Mouse (Mus musculus) limb, embryonic 15.5 days (tissue): Measurements from ENCODE around the gene Arhgap35. TPM values are rescaled to one million over a fixed set of nuclear protein-coding genes. Genes with fewer than 3 reads are reported as not detected.
A peak's percentile ranks its signal among the peaks of the same experiment; 100 is the strongest.
"Not testable (repeated sequence)": the region's sequence is repeated elsewhere in the genome, so short reads cannot be mapped to it uniquely, and the experiment has no call there.

Source experiments
- ATAC-seq: fragments of 200-750 bp; cut with Nextera tagmentation; 2 replicates; pipeline ENCODE4 v1.8.0; 2017; ENCODE audit warnings: low read depth, moderate TSS enrichment; ENCODE audit not compliant: insufficient number of reproducible peaks, low FRiP score, low TSS enrichment
- H3K27ac ChIP-seq: fragments of 300-500 bp; sonication (generic); 2 replicates; pipeline ENCODE4 v1.5.1; 2015; ENCODE audit warnings: moderate library complexity, mild to moderate bottlenecking, inconsistent platforms
- H3K27me3 ChIP-seq: fragments of 300-500 bp; sonication (generic); 2 replicates; pipeline ENCODE4 v1.6.1; 2015; ENCODE audit warnings: inconsistent platforms
- H3K36me3 ChIP-seq: fragments of 300-500 bp; sonication (generic); 2 replicates; pipeline ENCODE4 v1.6.1; 2015; ENCODE audit warnings: inconsistent platforms
- H3K4me1 ChIP-seq: fragments of 300-500 bp; sonication (generic); 2 replicates; pipeline ENCODE4 v1.6.1; 2015; ENCODE audit warnings: inconsistent platforms
- H3K4me2 ChIP-seq: fragments of 300-500 bp; sonication (generic); 2 replicates; pipeline ENCODE4 v1.6.1; 2015; ENCODE audit warnings: mild to moderate bottlenecking, inconsistent platforms
- H3K4me3 ChIP-seq: fragments of 300-500 bp; sonication (generic); 2 replicates; pipeline ENCODE4 v1.5.1; 2015; ENCODE audit warnings: mild to moderate bottlenecking, inconsistent platforms
- H3K9ac ChIP-seq: fragments of 300-500 bp; sonication (generic); 2 replicates; pipeline ENCODE4 v1.6.1; 2015; ENCODE audit warnings: inconsistent platforms
- H3K9me3 ChIP-seq: fragments of 300-500 bp; sonication (generic); 2 replicates; pipeline ENCODE4 v1.6.1; 2016; ENCODE audit warnings: inconsistent platforms
- WGBS: fragments of 180-500 bp; shearing (Covaris S2); methylation state at CpG from one replicate; pipeline ENCODE4 v1.1.7; 2015; 5-methylcytosine and 5-hydroxymethylcytosine counted together
- polyA plus RNA-seq: library from polyadenylated mRNA; unstranded; fragments of >200 nt; fragmentation: Nextera tagmentation; extraction: Ambion mirVana; gene quantifications from 2 replicates; pipeline ENCODE4 v1.2.1, GENCODE M21; 2015

Gene Arhgap35
- polyA plus RNA-seq, 1 experiment from 2014 or later, result 15.7 TPM

- no peaks in the 10 kb centered on the region for H3K9me3 ChIP-seq
- H3K4me3 ChIP-seq, result no peak overlapping the region
- ATAC-seq, result no peak
- no peaks in the 10 kb centered on the region; the same call in 1 of the 2 replicates for H3K27me3 ChIP-seq
- no peak overlapping the region for H3K4me2 ChIP-seq
- H3K9ac ChIP-seq, result no peak overlapping the region
- H3K4me1 ChIP-seq, result peaks cover 9% of the 10 kb centered on the region; the same call in 1 of the 2 replicates
- WGBS, result 35% methylated on average over 4 of the region's 4 CpGs
- H3K27ac ChIP-seq, result no peak overlapping the region
- no peaks in the 10 kb centered on the region for H3K36me3 ChIP-seq
Measured at GRCm38 (mm10) chr7:16623131-16623530, 8.3 kb upstream of the Arhgap35 start.

- no peak overlapping the region for H3K4me2 ChIP-seq
- peaks cover 9% of the 10 kb centered on the region; the same call in 1 of the 2 replicates for H3K4me1 ChIP-seq
- H3K36me3 ChIP-seq, result no peaks in the 10 kb centered on the region
- no peak overlapping the region for H3K9ac ChIP-seq
- ATAC-seq, result no peak
- no peaks in the 10 kb centered on the region for H3K9me3 ChIP-seq
- H3K4me3 ChIP-seq, result no peak overlapping the region
- WGBS, result 60% methylated on average over 8 of the region's 8 CpGs
- H3K27me3 ChIP-seq, result no peaks in the 10 kb centered on the region; the same call in 1 of the 2 replicates
- H3K27ac ChIP-seq, result no peak overlapping the region
Measured at GRCm38 (mm10) chr7:16621066-16621622, 6.4 kb upstream of the Arhgap35 start.

GRCm38 (mm10) chr7:16618661-16619211, 3.9 kb upstream of the Arhgap35 start:
- H3K27me3 ChIP-seq, result no peaks in the 10 kb centered on the region; the same call in 1 of the 2 replicates
- WGBS, result 1% methylated on average over 30 of the region's 30 CpGs
- 0 out of 2 replicates have a peak overlapping the region, but pooled peaks have one; percentile 10 for H3K9ac ChIP-seq
- H3K9me3 ChIP-seq, result no peaks in the 10 kb centered on the region
- H3K4me1 ChIP-seq, result peaks cover 14% of the 10 kb centered on the region
- H3K27ac ChIP-seq, result no peak overlapping the region; the same call in 1 of the 2 replicates
- H3K4me2 ChIP-seq, result peak overlapping the region; percentile 45
- peak overlapping the region; percentile 28 for H3K4me3 ChIP-seq
- H3K36me3 ChIP-seq, result no peaks in the 10 kb centered on the region
- ATAC-seq, result no peak

- 24% methylated on average over 2 of the region's 2 CpGs for WGBS
- H3K27ac ChIP-seq, result no peak overlapping the region
- H3K27me3 ChIP-seq, result no peaks in the 10 kb centered on the region; the same call in 1 of the 2 replicates
- ATAC-seq, result no peak
- H3K36me3 ChIP-seq, result no peaks in the 10 kb centered on the region
- peaks cover 30% of the 10 kb centered on the region for H3K4me1 ChIP-seq
- no peak overlapping the region for H3K4me2 ChIP-seq
- H3K4me3 ChIP-seq, result no peak overlapping the region
- no peaks in the 10 kb centered on the region for H3K9me3 ChIP-seq
- H3K9ac ChIP-seq, result no peak overlapping the region
Measured at GRCm38 (mm10) chr7:16617045-16617444, 2.3 kb upstream of the Arhgap35 start.

GRCm38 (mm10) chr7:16614171-16614887, 464 bp downstream of the Arhgap35 start:
- H3K4me2 ChIP-seq, result peak overlapping the region; percentile 72
- ATAC-seq, result peak; percentile 40
- H3K4me1 ChIP-seq, result peaks cover 51% of the 10 kb centered on the region
- no peaks in the 10 kb centered on the region; the same call in 1 of the 2 replicates for H3K27me3 ChIP-seq
- H3K9me3 ChIP-seq, result no peaks in the 10 kb centered on the region
- peak overlapping the region; percentile 93 for H3K9ac ChIP-seq
- peak overlapping the region; percentile 87 for H3K4me3 ChIP-seq
- peak overlapping the region; percentile 100 for H3K27ac ChIP-seq
- under 1% methylated on average over 56 of the region's 101 CpGs for WGBS
- no peaks in the 10 kb centered on the region for H3K36me3 ChIP-seq

- peak overlapping the region; percentile 87 for H3K4me3 ChIP-seq
- no peaks in the 10 kb centered on the region; the same call in 1 of the 2 replicates for H3K27me3 ChIP-seq
- H3K9me3 ChIP-seq, result no peaks in the 10 kb centered on the region
- H3K9ac ChIP-seq, result peak overlapping the region; percentile 93
- no peaks in the 10 kb centered on the region for H3K36me3 ChIP-seq
- H3K27ac ChIP-seq, result peak overlapping the region; percentile 100
- H3K4me2 ChIP-seq, result peak overlapping the region; percentile 72
- ATAC-seq, result no peak
- 1% methylated on average over 20 of the region's 20 CpGs for WGBS
- peaks cover 45% of the 10 kb centered on the region for H3K4me1 ChIP-seq
Measured at GRCm38 (mm10) chr7:16613461-16614170, 1.2 kb downstream of the Arhgap35 start.

- ATAC-seq, result no peak
- Histone ChIP-seq H3K4me1 (peaks cover 37% of the 10 kb centered on the region), H3K27ac (no peak overlapping the region), H3K9me3 (no peaks in the 10 kb centered on the region), H3K36me3 (peaks cover 5% of the 10 kb centered on the region; the same call in 1 of the 2 replicates), H3K4me2 (no peak overlapping the region), H3K27me3 (no peaks in the 10 kb centered on the region), H3K4me3 (no peak overlapping the region), H3K9ac (no peak overlapping the region)
- WGBS, result 76% methylated on average over 2 of the region's 2 CpGs
Measured at GRCm38 (mm10) chr7:16610345-16610744, 4.4 kb downstream of the Arhgap35 start.

- Histone ChIP-seq H3K4me2 (no peak overlapping the region), H3K27me3 (no peaks in the 10 kb centered on the region), H3K27ac (no peak overlapping the region), H3K4me1 (peaks cover 37% of the 10 kb centered on the region), H3K9me3 (no peaks in the 10 kb centered on the region), H3K9ac (no peak overlapping the region), H3K4me3 (no peak overlapping the region), H3K36me3 (peaks cover 5% of the 10 kb centered on the region; the same call in 1 of the 2 replicates)
- ATAC-seq, result no peak
- WGBS, result 94% methylated on average over 1 of the region's 1 CpGs
Measured at GRCm38 (mm10) chr7:16608961-16609360, 5.8 kb downstream of the Arhgap35 start.

GRCm38 (mm10) chr7:16608046-16608445, 6.7 kb downstream of the Arhgap35 start:
- Histone ChIP-seq H3K4me3 (no peak overlapping the region), H3K4me1 (peaks cover 31% of the 10 kb centered on the region), H3K36me3 (peaks cover 5% of the 10 kb centered on the region; the same call in 1 of the 2 replicates), H3K9ac (no peak overlapping the region), H3K9me3 (no peaks in the 10 kb centered on the region), H3K4me2 (no peak overlapping the region), H3K27ac (no peak overlapping the region), H3K27me3 (no peaks in the 10 kb centered on the region)
- ATAC-seq, result no peak
- 97% methylated on average over 1 of the region's 1 CpGs for WGBS

GRCm38 (mm10) chr7:16606808-16607207, 8.0 kb downstream of the Arhgap35 start:
- WGBS, result 89% methylated on average over 4 of the region's 4 CpGs
- H3K36me3 ChIP-seq, H3K9me3 ChIP-seq, H3K4me2 ChIP-seq, H3K9ac ChIP-seq, H3K4me3 ChIP-seq, H3K27ac ChIP-seq, ATAC-seq, H3K27me3 ChIP-seq: not testable (repeated sequence)
- H3K4me1 ChIP-seq, result peaks cover 19% of the 10 kb centered on the region

GRCm38 (mm10) chr7:16604141-16604540, 10.7 kb downstream of the Arhgap35 start:
- no peak overlapping the region for H3K9ac ChIP-seq
- H3K27ac ChIP-seq, result no peak overlapping the region
- 93% methylated on average over 1 of the region's 1 CpGs for WGBS
- H3K4me2 ChIP-seq, result no peak overlapping the region
- H3K27me3 ChIP-seq, result no peaks in the 10 kb centered on the region
- H3K36me3 ChIP-seq, result peaks cover 5% of the 10 kb centered on the region; the same call in 1 of the 2 replicates
- ATAC-seq, result no peak
- no peaks in the 10 kb centered on the region for H3K9me3 ChIP-seq
- H3K4me1 ChIP-seq, result no peaks in the 10 kb centered on the region
- no peak overlapping the region for H3K4me3 ChIP-seq
